Mouse (Mus musculus): Measurements from ENCODE around the gene Speer4a. TPM values are rescaled to one million over a fixed set of nuclear protein-coding genes. Genes with fewer than 3 reads are reported as not detected.

Gene Speer4a
- polyA plus RNA-seq, 1 experiment from 2014 or later: 0.39 TPM

Other genes with a start within 250 kb of the Speer4a start
- gene Gm21663, start 97.2 kb downstream of the Speer4a start, polyA plus RNA-seq (2015; fragmentation: Nextera tagmentation; extraction: Ambion mirVana): 0.11 TPM in 1 of 2 replicates, not detected in the other
- gene Gm21671, start 85.1 kb downstream of the Speer4a start, polyA plus RNA-seq (2015; fragmentation: Nextera tagmentation; extraction: Ambion mirVana): 0.11 and 0.25 TPM in 2 replicates
- 0.19 and 0.21 TPM in 2 replicates for gene Gm21680, start 66.9 kb downstream of the Speer4a start, polyA plus RNA-seq (2015; fragmentation: Nextera tagmentation; extraction: Ambion mirVana)
- 0.20 TPM in 1 of 2 replicates, not detected in the other for gene Gm21698, start 50.9 kb downstream of the Speer4a start, polyA plus RNA-seq (2015; fragmentation: Nextera tagmentation; extraction: Ambion mirVana)
- 0.18 and 0.41 TPM in 2 replicates for gene Gm1979, start 34.8 kb downstream of the Speer4a start, polyA plus RNA-seq (2015; fragmentation: Nextera tagmentation; extraction: Ambion mirVana)
- 0.12 and 0.16 TPM in 2 replicates for gene Gm5862, start 16.6 kb downstream of the Speer4a start, polyA plus RNA-seq (2015; fragmentation: Nextera tagmentation; extraction: Ambion mirVana)
- 0.22 and 0.23 TPM in 2 replicates for gene Gm7347, start 19.0 kb upstream of the Speer4a start, polyA plus RNA-seq (2015; fragmentation: Nextera tagmentation; extraction: Ambion mirVana)
- not detected in 2 replicates for gene Gm10471, start 49.7 kb upstream of the Speer4a start, polyA plus RNA-seq (2015; fragmentation: Nextera tagmentation; extraction: Ambion mirVana)
- 0.07 and 0.31 TPM in 2 replicates for gene 5031410I06Rik, start 65.8 kb upstream of the Speer4a start, polyA plus RNA-seq (2015; fragmentation: Nextera tagmentation; extraction: Ambion mirVana)
- 0.12 and 0.15 TPM in 2 replicates for gene Gm10220, start 81.9 kb upstream of the Speer4a start, polyA plus RNA-seq (2015; fragmentation: Nextera tagmentation; extraction: Ambion mirVana)
- 0.16 and 0.71 TPM in 2 replicates for gene Gm7361, start 218.1 kb upstream of the Speer4a start, polyA plus RNA-seq (2015; fragmentation: Nextera tagmentation; extraction: Ambion mirVana)

All from hindbrain, embryonic 16.5 days (tissue).